Mouse (Mus musculus) heart, adult 11 months (tissue): ENCODE results near the gene Skp1a.

ENCODE experiments used
- DNase-seq: peaks from one replicate; pipeline ENCODE4 v3.0.0; 2022

The Skp1a gene

GRCm38 (mm10) chr11:52255077-52255476 is 23.3 kb downstream of the Skp1a start:
- peak; percentile 80 for DNase-seq

GRCm38 (mm10) chr11:52257376-52257775 is 25.6 kb downstream of the Skp1a start:
- peak; percentile 73 for DNase-seq

GRCm38 (mm10) chr11:52258711-52259110 is 26.9 kb downstream of the Skp1a start:
- peak; percentile 70 for DNase-seq

DNA sequence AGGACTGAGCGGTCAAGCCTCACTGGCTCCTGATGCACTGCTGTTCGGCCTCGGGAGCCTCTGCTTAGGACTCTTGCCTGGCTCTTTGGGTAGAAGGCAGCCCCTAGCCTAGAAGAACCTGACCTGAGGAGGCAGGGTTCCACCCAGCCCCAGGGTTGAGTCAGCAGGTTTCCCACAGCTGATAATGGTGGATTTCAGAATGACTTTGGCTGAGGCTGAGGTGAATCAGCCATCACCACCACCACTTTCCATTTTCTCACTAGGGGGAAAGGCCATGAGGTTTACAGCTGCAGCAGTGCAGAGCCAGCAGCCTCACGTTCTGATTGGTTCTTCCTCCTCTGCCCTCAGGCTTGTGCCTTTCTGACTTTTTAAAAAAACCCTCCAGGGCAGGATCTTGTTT is 29.1 kb downstream of the Skp1a start:
- DNase-seq = no peak

DNA sequence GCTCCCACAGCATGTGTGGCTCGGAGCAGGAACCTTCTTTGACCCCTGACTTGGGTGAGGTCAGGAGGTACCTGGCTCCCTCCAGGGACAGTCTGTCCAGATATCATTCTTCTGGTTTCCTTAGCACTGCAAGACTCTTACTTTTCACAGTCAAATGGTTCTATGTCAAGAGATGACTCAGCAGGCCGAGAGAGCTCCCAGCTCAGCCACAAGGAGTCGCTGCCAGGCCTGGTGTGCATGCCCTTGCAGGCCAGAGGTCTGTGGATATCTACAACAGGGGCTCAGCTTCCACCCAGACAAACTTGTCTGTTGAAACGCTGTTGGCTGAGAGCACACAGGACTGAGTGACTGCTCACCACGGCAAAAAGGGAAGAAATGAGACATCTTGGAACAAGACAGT is 30.1 kb downstream of the Skp1a start:
- peak; percentile 92 for DNase-seq

DNA sequence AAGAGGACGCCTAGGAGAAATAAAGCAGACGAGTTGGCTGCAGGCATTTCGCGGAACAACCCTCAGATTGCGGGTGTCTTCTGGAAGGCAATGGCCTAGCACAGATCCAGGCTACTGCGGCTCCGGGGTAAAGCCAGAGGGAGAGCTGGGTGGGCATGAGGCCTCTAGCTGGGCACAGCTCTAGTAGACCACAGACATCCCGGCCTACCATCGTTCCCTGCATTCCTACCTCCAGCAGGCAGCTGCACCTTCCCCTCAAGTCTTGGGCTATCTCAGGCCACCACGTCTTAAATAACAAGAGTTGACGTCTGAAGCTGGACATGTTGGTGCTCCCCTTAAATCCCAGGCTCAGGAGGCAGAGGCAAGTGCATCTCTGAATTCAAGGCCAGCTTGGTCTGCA is 30.5 kb downstream of the Skp1a start:
- DNase-seq = peak; percentile 78

- DNase-seq = peak; percentile 90
Measured at GRCm38 (mm10) chr11:52264871-52265270, 33.1 kb downstream of the Skp1a start.

- DNase-seq = peak; percentile 88
Measured at GRCm38 (mm10) chr11:52265616-52266307, 34.0 kb downstream of the Skp1a start.

GRCm38 (mm10) chr11:52267271-52267670 is 35.5 kb downstream of the Skp1a start:
- no peak for DNase-seq

- peak; percentile 89 for DNase-seq
Measured at GRCm38 (mm10) chr11:52268104-52268835, 36.5 kb downstream of the Skp1a start.

- DNase-seq = peak; percentile 86
Measured at GRCm38 (mm10) chr11:52269841-52270240, 38.0 kb downstream of the Skp1a start.

- DNase-seq = peak; percentile 87
Measured at GRCm38 (mm10) chr11:52271765-52272495, 40.1 kb downstream of the Skp1a start.

GRCm38 (mm10) chr11:52272619-52273018 is 40.8 kb downstream of the Skp1a start:
- DNase-seq = no peak

DNA sequence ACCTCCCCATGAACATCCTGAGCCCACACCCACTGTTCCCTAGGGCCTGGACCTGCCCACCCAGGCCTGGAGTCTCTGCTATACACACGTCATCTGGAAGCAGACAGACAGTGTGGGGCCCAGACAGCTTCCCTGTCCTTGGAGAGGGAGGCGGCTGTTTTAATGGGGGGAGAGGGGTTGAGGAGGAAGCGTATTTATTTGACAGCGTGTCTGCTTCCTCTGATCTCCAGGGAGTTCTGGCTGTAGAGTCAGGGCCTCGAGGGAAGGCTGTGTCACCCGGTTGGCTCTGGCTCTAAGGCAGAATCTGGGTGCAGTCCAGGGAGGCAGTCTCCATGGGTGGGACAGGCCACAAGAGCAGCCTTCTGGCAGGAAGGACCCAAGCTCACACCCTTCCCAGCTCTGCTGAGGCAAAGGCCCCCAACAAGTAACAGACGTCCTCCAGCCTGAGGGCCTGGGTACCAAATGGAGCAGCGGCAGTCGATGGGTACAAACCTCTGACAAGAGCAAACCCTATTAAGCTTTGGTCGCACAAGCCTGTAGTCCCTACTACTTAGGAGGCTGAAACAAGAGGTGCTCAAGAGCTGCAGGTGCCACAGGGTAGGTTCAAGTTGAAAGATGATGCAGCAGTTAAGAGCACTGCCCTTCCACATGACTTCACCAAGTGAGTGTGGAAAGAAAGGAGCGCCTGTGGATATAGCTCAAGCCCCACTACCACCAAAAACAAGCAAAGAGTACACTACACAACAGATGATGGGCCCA is 41.6 kb downstream of the Skp1a start:
- peak; percentile 94 for DNase-seq

GRCm38 (mm10) chr11:52273942-52274330 is 42.1 kb downstream of the Skp1a start:
- DNase-seq = no peak

- DNase-seq = no peak
Measured at GRCm38 (mm10) chr11:52274456-52275112, 42.8 kb downstream of the Skp1a start.

GRCm38 (mm10) chr11:52275366-52275765 is 43.6 kb downstream of the Skp1a start:
- no peak for DNase-seq

GRCm38 (mm10) chr11:52275774-52276555 is 44.2 kb downstream of the Skp1a start:
- DNase-seq = no peak

DNA sequence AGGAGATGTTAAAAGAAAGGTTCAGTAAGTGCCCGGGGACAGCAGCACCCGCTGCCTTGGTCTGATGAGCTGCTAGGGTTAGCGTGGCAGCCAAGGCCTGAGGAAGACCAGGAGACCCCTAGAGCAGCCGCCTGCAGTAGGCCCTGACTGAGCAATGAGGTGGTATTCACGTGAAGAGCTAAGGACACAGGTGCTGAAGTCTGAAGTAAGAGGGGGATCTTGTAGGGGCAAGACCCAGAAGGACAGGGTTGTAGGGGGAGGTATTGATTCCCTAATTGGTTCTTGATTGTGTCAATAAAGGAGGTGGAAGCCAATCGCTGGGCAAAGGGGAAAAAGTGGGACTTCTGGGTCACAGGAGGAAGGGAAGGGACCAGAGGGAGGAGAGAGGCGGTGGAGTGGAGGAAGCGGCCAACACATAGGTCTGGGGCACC is 45.2 kb downstream of the Skp1a start:
- DNase-seq = peak; percentile 84

DNA sequence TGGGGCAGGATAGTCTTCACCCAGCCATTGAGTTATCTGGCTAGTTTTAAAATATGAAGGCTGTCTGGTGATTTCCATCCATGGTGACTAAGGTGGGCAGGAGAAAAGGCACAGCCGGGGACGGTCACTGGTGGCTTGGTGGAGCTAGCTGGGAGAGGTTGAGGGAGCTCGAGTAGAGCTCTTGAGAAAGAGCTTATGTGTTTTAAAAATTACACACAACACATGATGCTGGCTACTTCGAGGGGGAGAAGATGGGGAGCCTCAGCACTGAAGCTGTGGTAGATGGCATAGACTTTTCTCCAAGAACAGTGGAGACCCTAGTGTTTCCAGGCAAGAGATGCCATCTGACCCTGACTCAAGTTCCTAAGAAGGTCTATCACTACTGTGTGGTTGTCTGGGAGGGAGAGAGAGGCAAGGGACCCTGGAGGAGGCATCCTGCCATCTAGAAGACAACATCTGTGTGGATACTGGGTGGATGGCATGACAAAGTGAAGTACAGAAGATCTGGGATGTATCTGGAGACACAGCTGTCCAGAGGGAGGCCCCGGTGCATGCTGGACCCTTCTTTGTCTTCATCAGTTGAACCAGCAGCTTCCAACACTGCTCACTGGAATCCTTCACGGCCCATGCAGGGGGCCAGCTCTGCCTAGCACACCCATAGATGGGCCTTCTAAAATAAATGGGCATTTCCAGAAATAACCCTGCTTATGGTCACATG is 45.8 kb downstream of the Skp1a start:
- no peak for DNase-seq

- no peak for DNase-seq
Measured at GRCm38 (mm10) chr11:52278164-52278563, 46.4 kb downstream of the Skp1a start.
